Mouse (Mus musculus) midbrain, embryonic 10.5 days (tissue): ENCODE results near the gene Prss22. TPM values are rescaled to one million over a fixed set of nuclear protein-coding genes. Genes with fewer than 3 reads are reported as not detected.

Source experiments
- DNase-seq: peaks from one replicate; pipeline ENCODE4 v3.0.0-alpha.2; 2017; ENCODE audit warnings: low spot score
- H3K27ac ChIP-seq: fragments of 300-500 bp; sonication (generic); replicated peaks from 2 replicates; pipeline ENCODE4 v1.5.1; 2016; ENCODE audit warnings: mild to moderate bottlenecking
- H3K27me3 ChIP-seq: fragments of 300-500 bp; sonication (generic); 2 replicates; pipeline ENCODE4 v1.6.1; 2016; ENCODE audit warnings: low read depth, mild to moderate bottlenecking; ENCODE audit not compliant: poor library complexity, severe bottlenecking
- H3K36me3 ChIP-seq: fragments of 300-500 bp; sonication (generic); 2 replicates; pipeline ENCODE4 v1.6.1; 2016; ENCODE audit warnings: mild to moderate bottlenecking, moderate library complexity
- H3K4me1 ChIP-seq: fragments of 300-500 bp; sonication (generic); 2 replicates; pipeline ENCODE4 v1.6.1; 2016
- H3K4me3 ChIP-seq: fragments of 300-500 bp; sonication (generic); 2 replicates; pipeline ENCODE4 v1.5.1; 2016; ENCODE audit warnings: mild to moderate bottlenecking, moderate library complexity
- H3K9me3 ChIP-seq: fragments of 300-500 bp; sonication (generic); replicated peaks from 2 replicates; pipeline ENCODE4 v1.6.1; 2016; ENCODE audit warnings: mild to moderate bottlenecking
- WGBS: fragments of 180-500 bp; shearing (Covaris S2); methylation state at CpG from one replicate; pipeline ENCODE4 v1.1.7; 2016; 5-methylcytosine and 5-hydroxymethylcytosine counted together
- polyA plus RNA-seq: library from polyadenylated mRNA; unstranded; fragments of >200 nt; fragmentation: Nextera tagmentation; extraction: Ambion mirVana; gene quantifications from 2 replicates; pipeline ENCODE4 v1.2.1, GENCODE M21; 2016

Gene Prss22
- polyA plus RNA-seq, result 0.26 TPM in 2 replicates

DNA sequence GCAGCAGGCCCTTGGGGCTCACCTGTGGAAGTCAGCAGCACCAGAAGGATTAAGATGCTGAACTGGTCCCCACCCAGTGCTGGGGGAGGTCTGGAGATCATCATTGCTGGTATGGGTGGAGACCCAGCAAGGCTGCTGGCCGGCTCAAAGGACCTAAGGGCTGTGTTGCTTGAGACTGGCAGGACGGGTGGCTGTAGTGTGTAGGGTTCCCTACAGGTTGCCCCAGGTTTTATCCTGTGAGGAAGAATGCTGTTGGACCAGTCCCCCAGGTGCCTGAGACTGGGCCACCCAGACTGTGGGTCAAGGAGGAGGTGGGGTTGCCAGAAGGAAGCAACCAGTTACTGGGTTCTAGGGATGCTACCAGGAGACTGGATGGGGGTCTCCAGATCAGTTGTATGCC is at the start of gene Prss22:
Prss22 (minus strand) TSS at position 200 of the 400 bp plus-strand sequence.
- DNase-seq, result no peak
- WGBS, result 64% methylated on average over 2 of the region's 2 CpGs
- Histone ChIP-seq H3K36me3 (no peaks in the 10 kb centered on the region), H3K27me3 (0 out of 2 replicates have a peak, but pooled peaks cover 7% of the 10 kb centered on the region), H3K27ac (no peak within 1 kb of the TSS), H3K4me1 (peaks cover 12% of the 10 kb centered on the region), H3K9me3 (no peaks in the 10 kb centered on the region), H3K4me3 (no peak within 1 kb of the TSS)

DNA sequence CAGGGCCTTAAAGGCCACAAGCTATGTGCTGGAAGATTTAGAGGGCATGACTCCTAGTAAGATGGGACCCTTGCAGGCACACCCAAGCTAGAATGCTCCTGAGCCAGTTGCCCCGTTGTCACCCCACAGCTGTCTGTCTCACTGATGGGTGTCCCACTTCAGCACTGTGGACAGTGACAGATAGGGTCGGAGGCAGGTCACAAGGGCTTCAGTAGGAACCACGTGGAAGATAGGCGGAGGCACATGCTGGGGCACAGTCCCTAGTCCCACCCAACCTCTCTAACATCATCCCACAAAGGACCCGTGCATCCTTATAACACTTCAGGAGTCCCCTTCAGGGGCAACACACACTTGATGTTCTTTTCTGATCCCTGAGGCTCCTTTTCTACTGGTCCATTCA is 48.1 kb upstream of the Prss22 start:
- Histone ChIP-seq H3K4me3 (no peak overlapping the region), H3K27me3 (no peaks in the 10 kb centered on the region), H3K36me3 (peaks cover 48% of the 10 kb centered on the region), H3K27ac (no peak overlapping the region), H3K4me1 (no peaks in the 10 kb centered on the region), H3K9me3 (no peaks in the 10 kb centered on the region)
- no peak for DNase-seq
- WGBS, result 50% methylated on average over 5 of the region's 5 CpGs

DNA sequence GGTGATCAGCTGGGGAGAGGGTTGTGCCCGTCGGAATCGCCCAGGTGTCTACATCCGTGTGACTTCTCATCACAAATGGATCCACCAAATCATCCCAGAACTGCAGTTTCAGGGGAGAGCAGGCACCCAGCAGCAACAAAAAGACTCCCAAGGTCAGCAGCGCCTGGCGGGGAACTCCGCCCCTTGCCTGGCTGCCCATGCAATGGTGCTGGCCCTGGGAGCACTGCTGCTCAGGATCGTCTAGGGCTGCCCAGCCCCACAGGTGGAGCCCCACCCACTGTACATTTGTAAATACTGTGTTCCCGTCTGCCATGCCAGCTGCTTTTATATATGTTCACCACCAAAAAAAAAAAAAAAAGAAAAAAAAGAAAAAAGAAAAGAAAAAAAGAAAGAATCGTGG is 47.7 kb upstream of the Prss22 start:
- no peak for DNase-seq
- Histone ChIP-seq H3K4me3 (no peak overlapping the region), H3K27ac (no peak overlapping the region), H3K9me3 (no peaks in the 10 kb centered on the region), H3K27me3 (no peaks in the 10 kb centered on the region), H3K4me1 (no peaks in the 10 kb centered on the region), H3K36me3 (peaks cover 44% of the 10 kb centered on the region)
- WGBS, result 79% methylated on average over 10 of the region's 10 CpGs

DNA sequence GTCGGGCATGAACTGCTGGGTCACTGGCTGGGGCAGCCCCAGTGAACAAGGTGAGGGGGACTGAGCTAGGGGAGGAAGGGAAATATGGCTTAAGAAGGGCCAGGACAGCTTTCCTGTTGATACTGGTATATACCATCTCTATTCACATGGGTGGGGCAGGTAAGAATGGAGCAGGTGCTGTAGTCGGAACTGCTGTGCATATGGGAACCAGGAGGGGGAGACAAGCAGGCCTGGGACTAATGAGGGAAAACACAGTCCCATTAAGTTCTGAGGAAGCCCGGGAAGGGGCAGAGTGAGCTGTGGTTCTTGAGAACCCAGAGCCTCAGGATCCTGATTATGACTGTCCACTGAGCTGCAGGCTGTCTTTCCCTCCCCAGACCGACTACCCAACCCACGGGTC is 46.6 kb upstream of the Prss22 start:
- Histone ChIP-seq H3K36me3 (peaks cover 33% of the 10 kb centered on the region), H3K9me3 (no peaks in the 10 kb centered on the region), H3K4me1 (no peaks in the 10 kb centered on the region), H3K27ac (no peak overlapping the region), H3K4me3 (no peak overlapping the region), H3K27me3 (no peaks in the 10 kb centered on the region)
- 74% methylated on average over 5 of the region's 5 CpGs for WGBS
- no peak for DNase-seq

DNA sequence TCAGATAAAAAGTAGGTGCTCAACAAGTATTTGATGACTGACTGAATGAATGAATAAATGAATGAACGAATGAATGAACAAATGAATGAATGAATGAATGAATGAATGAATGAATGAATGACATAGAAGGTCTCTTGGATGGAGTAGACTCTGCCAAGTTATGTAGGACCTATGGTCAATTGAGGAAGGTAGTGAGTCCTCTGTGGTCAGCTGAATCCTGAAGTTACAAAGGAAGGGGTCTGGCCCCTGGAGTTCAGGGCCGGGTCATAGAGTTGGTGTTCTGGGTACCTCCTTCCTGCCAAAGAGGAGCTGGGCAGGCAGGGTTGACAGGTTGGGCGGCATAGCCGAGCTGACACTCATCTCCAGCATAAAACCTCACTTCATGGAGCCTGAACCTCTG is 39.9 kb upstream of the Prss22 start, which contains the start of gene Prss27:
Prss27 (plus strand) TSS at position 301 of the 400 bp plus-strand sequence.
- Histone ChIP-seq H3K27ac (no peak within 1 kb of the TSS), H3K4me1 (no peaks in the 10 kb centered on the region), H3K36me3 (no peaks in the 10 kb centered on the region), H3K4me3 (no peak within 1 kb of the TSS), H3K9me3 (no peaks in the 10 kb centered on the region), H3K27me3 (no peaks in the 10 kb centered on the region)
- DNase-seq, result no peak
- WGBS, result 82% methylated on average over 4 of the region's 4 CpGs

DNA sequence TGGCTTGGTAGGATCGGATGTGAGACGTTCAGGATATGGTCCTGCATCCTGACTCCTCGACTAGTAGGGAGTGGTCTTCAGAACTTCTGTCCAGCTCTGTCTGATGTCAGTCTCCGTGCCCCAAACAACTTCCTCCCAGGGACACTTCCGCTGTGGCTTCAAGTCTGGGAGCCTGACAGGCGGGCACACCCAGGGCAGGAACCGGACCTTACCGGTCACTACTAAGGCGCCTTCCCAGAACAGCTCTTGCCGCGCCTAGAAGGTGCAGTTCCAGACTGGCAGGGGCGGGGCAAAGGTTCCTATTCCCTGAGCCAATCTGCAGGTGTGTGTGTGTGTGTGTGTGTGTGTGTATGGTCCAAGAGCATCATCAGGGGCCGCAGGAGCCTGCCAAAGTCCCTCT is 39.5 kb upstream of the Prss22 start:
- no peak for DNase-seq
- Histone ChIP-seq H3K4me1 (no peaks in the 10 kb centered on the region), H3K4me3 (no peak overlapping the region), H3K36me3 (no peaks in the 10 kb centered on the region), H3K9me3 (no peaks in the 10 kb centered on the region), H3K27ac (no peak overlapping the region), H3K27me3 (no peaks in the 10 kb centered on the region)
- WGBS, result 87% methylated on average over 13 of the region's 13 CpGs

DNA sequence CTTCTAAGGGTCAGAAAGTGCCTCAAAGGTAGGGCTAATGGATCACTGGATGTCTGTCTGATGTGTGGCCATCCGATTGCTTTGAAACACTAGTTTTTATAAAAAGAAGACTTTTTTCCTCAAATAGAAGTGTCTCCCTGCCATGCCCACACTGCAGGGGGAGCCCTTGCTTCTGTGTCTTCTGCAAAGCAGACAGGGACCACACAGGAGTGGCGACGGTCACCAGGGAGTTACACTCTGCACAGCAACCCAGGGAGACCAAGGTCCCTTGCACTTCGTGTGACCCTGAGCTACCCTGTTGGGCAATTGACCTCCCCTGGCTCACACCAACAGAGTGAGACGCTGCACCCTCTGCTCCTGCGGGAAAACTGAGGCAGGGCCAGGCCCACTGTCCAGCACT is 39.1 kb upstream of the Prss22 start:
- no peak for DNase-seq
- Histone ChIP-seq H3K4me1 (no peaks in the 10 kb centered on the region), H3K9me3 (no peaks in the 10 kb centered on the region), H3K27me3 (no peaks in the 10 kb centered on the region), H3K27ac (no peak overlapping the region), H3K4me3 (no peak overlapping the region), H3K36me3 (no peaks in the 10 kb centered on the region)
- 81% methylated on average over 6 of the region's 6 CpGs for WGBS

DNA sequence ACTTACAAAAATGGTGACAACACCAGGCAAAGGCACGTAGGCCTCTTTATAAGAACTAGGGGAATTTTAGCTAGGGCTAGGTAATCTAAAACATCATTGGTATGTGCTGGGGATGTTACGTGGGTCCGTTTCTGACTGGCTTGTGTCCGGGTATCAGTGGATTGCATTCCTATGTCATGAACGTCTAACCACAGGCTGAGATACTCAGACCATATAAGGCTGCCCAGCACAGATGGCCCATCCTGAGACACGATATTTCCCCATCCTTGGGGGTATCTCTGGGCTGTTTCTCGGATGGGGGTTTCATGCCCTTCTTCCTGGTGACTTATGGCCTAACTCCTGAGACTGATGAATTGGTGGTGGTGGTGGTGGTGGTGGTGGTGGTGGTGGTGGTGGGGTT is 37.2 kb upstream of the Prss22 start:
- H3K36me3 ChIP-seq, result no peaks in the 10 kb centered on the region
- H3K27me3 ChIP-seq, result no peaks in the 10 kb centered on the region
- H3K4me1 ChIP-seq, result no peaks in the 10 kb centered on the region
- DNase-seq, result no peak
- H3K27ac ChIP-seq, result no peak overlapping the region
- H3K4me3 ChIP-seq, result no peak overlapping the region
- H3K9me3 ChIP-seq, result no peaks in the 10 kb centered on the region
- WGBS, result 92% methylated on average over 7 of the region's 7 CpGs

DNA sequence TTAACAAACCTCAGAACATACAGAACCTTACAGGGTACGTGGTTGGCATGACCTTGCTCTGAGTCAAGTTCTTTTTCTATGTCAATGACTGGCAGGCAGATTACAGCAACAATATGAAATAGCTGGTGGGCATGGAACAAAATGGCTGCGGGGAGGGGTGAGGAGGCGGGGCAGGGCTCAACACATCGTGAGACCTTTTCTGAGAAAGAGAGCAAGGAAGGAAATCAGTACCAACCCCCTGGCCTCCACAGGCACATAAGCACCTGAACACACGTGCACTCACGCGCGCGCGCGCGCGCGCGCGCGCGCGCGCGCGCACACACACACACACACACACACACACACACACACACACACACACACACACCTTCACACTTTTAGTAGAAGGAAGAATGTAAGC is 32.7 kb upstream of the Prss22 start:
- 87% methylated on average over 20 of the region's 22 CpGs for WGBS
- H3K4me3 ChIP-seq, result no peak overlapping the region
- no peak for DNase-seq
- no peaks in the 10 kb centered on the region for H3K4me1 ChIP-seq
- H3K27me3 ChIP-seq, result no peaks in the 10 kb centered on the region
- H3K9me3 ChIP-seq, result no peaks in the 10 kb centered on the region
- H3K36me3 ChIP-seq, result no peaks in the 10 kb centered on the region
- no peak overlapping the region for H3K27ac ChIP-seq

DNA sequence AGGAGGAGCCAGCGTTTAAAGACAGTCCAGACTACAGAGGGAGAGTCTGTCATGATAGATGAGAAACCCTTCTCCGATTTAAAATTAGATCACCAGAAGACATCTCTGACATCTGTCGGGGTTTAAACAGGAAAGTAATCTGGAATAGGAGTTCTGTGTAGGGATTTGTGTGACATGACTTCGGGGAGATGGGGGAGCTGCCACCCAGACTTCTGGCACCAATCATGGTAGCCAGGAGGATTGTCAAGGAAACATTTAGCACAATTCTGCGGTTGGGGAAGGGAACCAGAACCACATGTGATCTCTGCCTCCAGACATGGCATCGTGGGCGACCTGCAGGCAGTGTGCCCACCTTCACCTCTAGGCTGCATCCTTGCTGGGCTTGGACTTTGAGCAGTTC is 31.6 kb upstream of the Prss22 start:
- WGBS, result 83% methylated on average over 7 of the region's 7 CpGs
- H3K4me3 ChIP-seq, result no peak overlapping the region
- no peaks in the 10 kb centered on the region for H3K27me3 ChIP-seq
- H3K27ac ChIP-seq, result no peak overlapping the region
- DNase-seq, result no peak
- H3K9me3 ChIP-seq, result no peaks in the 10 kb centered on the region
- no peaks in the 10 kb centered on the region for H3K4me1 ChIP-seq
- no peaks in the 10 kb centered on the region for H3K36me3 ChIP-seq

DNA sequence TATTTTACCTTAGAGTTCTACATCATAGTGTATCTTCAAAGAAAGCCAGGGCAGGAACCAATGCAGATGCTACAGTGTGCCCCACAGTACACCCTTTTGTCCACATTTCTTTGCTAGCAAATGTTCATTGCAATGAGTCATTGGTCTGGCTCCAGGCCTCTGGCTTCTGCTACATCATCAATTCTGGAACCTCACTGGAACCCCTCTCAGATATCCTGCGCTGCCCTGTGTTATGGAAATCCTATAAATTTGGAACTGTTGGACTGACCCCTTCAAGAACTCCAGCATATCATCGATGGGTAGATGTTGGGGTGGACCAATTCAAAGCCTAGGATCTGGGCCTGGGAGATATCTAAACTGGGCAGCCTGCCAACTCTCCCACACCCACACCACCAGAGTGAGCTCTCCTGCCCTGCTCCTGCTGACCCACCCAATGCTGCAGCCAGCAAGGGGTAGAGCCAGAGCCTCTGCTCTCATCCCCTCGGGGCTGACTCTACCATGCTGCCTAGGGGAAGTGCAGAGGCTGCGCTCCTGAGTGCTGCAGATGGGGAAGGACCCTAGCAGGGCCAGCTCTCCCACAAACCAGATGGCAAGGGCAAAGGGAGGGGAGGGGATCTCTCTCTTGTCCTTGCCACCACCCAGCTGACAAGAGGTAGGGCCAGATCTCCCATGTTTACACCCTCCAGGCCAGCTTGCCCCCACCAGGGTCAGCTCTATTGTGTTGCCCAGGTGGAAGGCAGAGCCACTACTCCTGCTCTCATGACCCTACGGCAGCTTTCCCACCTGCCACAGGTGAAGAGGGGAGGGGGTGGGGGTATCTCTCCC is 23.7 kb upstream of the Prss22 start:
- H3K9me3 ChIP-seq, result no peaks in the 10 kb centered on the region
- H3K36me3 ChIP-seq, result no peaks in the 10 kb centered on the region
- 76% methylated on average over 5 of the region's 5 CpGs for WGBS
- H3K4me1 ChIP-seq, result no peaks in the 10 kb centered on the region
- no peaks in the 10 kb centered on the region for H3K27me3 ChIP-seq
- no peak overlapping the region for H3K4me3 ChIP-seq
- no peak overlapping the region for H3K27ac ChIP-seq
- DNase-seq, result no peak

DNA sequence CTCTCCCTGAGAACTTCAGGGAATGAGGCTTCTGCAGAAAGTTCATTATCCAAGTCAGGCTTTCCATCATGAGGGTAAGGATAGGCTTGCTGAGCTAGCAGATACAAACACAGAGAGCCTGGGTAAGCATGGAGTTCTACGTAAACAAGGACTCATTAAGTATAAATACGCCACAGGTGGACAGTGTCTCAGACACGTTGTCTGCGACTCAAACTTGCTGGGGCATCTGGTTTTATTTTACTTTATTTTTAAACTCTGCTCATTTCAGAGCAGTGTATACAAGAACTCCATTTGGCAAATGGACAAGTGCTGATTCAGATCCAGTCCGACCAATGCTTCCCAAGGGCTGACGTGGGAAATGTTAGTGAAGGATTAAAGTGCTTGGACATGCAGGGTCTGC is 22.8 kb upstream of the Prss22 start:
- Histone ChIP-seq H3K9me3 (no peaks in the 10 kb centered on the region), H3K4me1 (no peaks in the 10 kb centered on the region), H3K36me3 (no peaks in the 10 kb centered on the region), H3K27me3 (no peaks in the 10 kb centered on the region), H3K4me3 (no peak overlapping the region), H3K27ac (no peak overlapping the region)
- WGBS, result 81% methylated on average over 6 of the region's 6 CpGs
- no peak for DNase-seq

DNA sequence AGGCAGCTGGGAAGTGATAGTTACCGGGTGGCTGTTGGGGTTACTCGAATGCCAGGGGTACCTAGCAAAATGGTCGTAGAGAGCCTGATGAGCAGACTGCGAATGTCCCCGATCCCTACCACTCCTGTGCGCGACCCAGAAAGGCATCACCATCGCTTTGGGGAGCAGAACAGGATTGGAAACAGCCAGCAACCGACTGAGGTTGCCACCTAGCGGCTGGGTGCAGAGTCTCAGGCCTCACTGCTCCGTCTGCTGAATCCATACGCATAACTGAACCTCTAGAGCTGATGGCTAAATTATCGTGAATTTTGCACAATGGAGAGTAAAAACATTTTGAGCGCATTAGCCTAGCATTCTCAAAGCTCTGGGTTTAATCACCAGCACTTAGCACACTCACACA is 17.8 kb upstream of the Prss22 start:
- 25% methylated on average over 14 of the region's 14 CpGs for WGBS

More for the DNA sequence above, 17.8 kb upstream of the Prss22 start:
- H3K4me3 ChIP-seq, result no peak overlapping the region
- no peaks in the 10 kb centered on the region for H3K36me3 ChIP-seq
- no peaks in the 10 kb centered on the region for H3K9me3 ChIP-seq
- H3K27ac ChIP-seq, result no peak overlapping the region
- H3K4me1 ChIP-seq, result no peaks in the 10 kb centered on the region
- DNase-seq, result peak; percentile 38
- no peaks in the 10 kb centered on the region for H3K27me3 ChIP-seq
